Mouse (Mus musculus) megakaryocyte, embryonic 14.5 days (primary cell): ENCODE results near the gene Pkmyt1. TPM values are rescaled to one million over a fixed set of nuclear protein-coding genes. Genes with fewer than 3 reads are reported as not detected.

Experiments used
- H3K27me3 ChIP-seq: replicated peaks from 2 replicates; pipeline ENCODE3; 2012; ENCODE audit warnings: inconsistent platforms
- H3K36me3 ChIP-seq: replicated peaks from 2 replicates; pipeline ENCODE3; 2012; ENCODE audit warnings: low read length, inconsistent platforms, mixed read lengths
- H3K4me1 ChIP-seq: 2 replicates; pipeline ENCODE4 v1.6.1; 2012; ENCODE audit warnings: inconsistent platforms
- H3K4me3 ChIP-seq: replicated peaks from 2 replicates; pipeline ENCODE3; 2012; ENCODE audit warnings: moderate library complexity, mild to moderate bottlenecking, inconsistent platforms
- H3K9me3 ChIP-seq: 2 replicates; pipeline ENCODE4 v1.6.1; 2012; ENCODE audit warnings: inconsistent platforms
- FLI1 ChIP-seq: IDR thresholded peaks from 2 replicates; pipeline ENCODE4 v1.6.1; 2012; ENCODE audit warnings: low read length, inconsistent platforms, mixed read lengths
- GATA1 ChIP-seq: IDR thresholded peaks from 3 replicates; pipeline ENCODE4 v1.6.1; 2012; ENCODE audit warnings: mixed read lengths, low read length, inconsistent platforms, borderline replicate concordance
- polyA plus RNA-seq: library from polyadenylated mRNA; stranded (reverse); fragments of >175 nt; gene quantifications from 2 replicates; pipeline ENCODE4 v1.2.3, GENCODE M21; 2012; ENCODE audit warnings: low replicate concordance; ENCODE audit not compliant: insufficient read depth

Gene Pkmyt1
- polyA plus RNA-seq, result 43.9 and 71.2 TPM in 2 replicates

GRCm38 (mm10) chr17:23725999-23726757 is at the start of gene Pkmyt1:
Gene Pkmyt1 (plus strand): TSS chr17:23726336.
- H3K4me3 ChIP-seq, result peak within 1 kb of the TSS; percentile 94
- TF ChIP-seq FLI1 (no peak), GATA1 (no peak)
- no peaks in the 10 kb centered on the region for H3K9me3 ChIP-seq
- H3K36me3 ChIP-seq, result no peaks in the 10 kb centered on the region
- H3K4me1 ChIP-seq, result peaks cover 29% of the 10 kb centered on the region
- H3K27me3 ChIP-seq, result peaks cover 13% of the 10 kb centered on the region

- H3K4me1 ChIP-seq, result peaks cover 79% of the 10 kb centered on the region
- TF ChIP-seq FLI1, result no peak
- TF ChIP-seq GATA1, result no peak
These were observed 49.6 kb upstream of the Pkmyt1 start for GRCm38 (mm10) chr17:23676473-23677031.

GRCm38 (mm10) chr17:23677236-23677679 is 48.9 kb upstream of the Pkmyt1 start, which contains the start of gene Tnfrsf12a:
Gene Tnfrsf12a (minus strand): TSS chr17:23677468.
- H3K27me3 ChIP-seq, result peaks cover 44% of the 10 kb centered on the region

More at GRCm38 (mm10) chr17:23676473-23677031, 49.6 kb upstream of the Pkmyt1 start:
- 0 out of 2 replicates have a peak, but pooled peaks cover 3% of the 10 kb centered on the region for H3K9me3 ChIP-seq
- H3K4me3 ChIP-seq, result peak overlapping the region; percentile 93
- peaks cover 37% of the 10 kb centered on the region for H3K27me3 ChIP-seq
- H3K36me3 ChIP-seq, result no peaks in the 10 kb centered on the region

GRCm38 (mm10) chr17:23679127-23679835 is 46.9 kb upstream of the Pkmyt1 start, which contains the start of gene Cldn6:
Gene Cldn6 (plus strand): TSS chr17:23679249.
- Histone ChIP-seq H3K36me3 (no peaks in the 10 kb centered on the region), H3K4me1 (peaks cover 63% of the 10 kb centered on the region), H3K9me3 (0 out of 2 replicates have a peak, but pooled peaks cover 3% of the 10 kb centered on the region), H3K27me3 (peaks cover 64% of the 10 kb centered on the region), H3K4me3 (no peak within 1 kb of the TSS)
- TF ChIP-seq GATA1 (no peak), FLI1 (no peak)

More at GRCm38 (mm10) chr17:23677236-23677679, 48.9 kb upstream of the Pkmyt1 start, which contains the start of gene Tnfrsf12a:
- H3K4me3 ChIP-seq, result peak within 1 kb of the TSS; percentile 93
- peaks cover 72% of the 10 kb centered on the region for H3K4me1 ChIP-seq
- H3K36me3 ChIP-seq, result no peaks in the 10 kb centered on the region
- no peak for TF ChIP-seq FLI1
- no peak for TF ChIP-seq GATA1
- H3K9me3 ChIP-seq, result 0 out of 2 replicates have a peak, but pooled peaks cover 3% of the 10 kb centered on the region

- TF ChIP-seq FLI1 (no peak), GATA1 (no peak)
- Histone ChIP-seq H3K27me3 (peaks cover 70% of the 10 kb centered on the region), H3K36me3 (no peaks in the 10 kb centered on the region), H3K4me3 (no peak overlapping the region), H3K9me3 (0 out of 2 replicates have a peak, but pooled peaks cover 3% of the 10 kb centered on the region), H3K4me1 (peaks cover 53% of the 10 kb centered on the region)
These were observed 45.8 kb upstream of the Pkmyt1 start for GRCm38 (mm10) chr17:23680336-23680735.

GRCm38 (mm10) chr17:23681086-23681485 is 45.0 kb upstream of the Pkmyt1 start:
- peaks cover 71% of the 10 kb centered on the region for H3K27me3 ChIP-seq
- no peaks in the 10 kb centered on the region for H3K36me3 ChIP-seq
- TF ChIP-seq FLI1, result no peak
- TF ChIP-seq GATA1, result no peak
- H3K4me3 ChIP-seq, result no peak overlapping the region
- 0 out of 2 replicates have a peak, but pooled peaks cover 3% of the 10 kb centered on the region for H3K9me3 ChIP-seq
- H3K4me1 ChIP-seq, result peaks cover 45% of the 10 kb centered on the region

GRCm38 (mm10) chr17:23682092-23682491 is 44.0 kb upstream of the Pkmyt1 start:
- Histone ChIP-seq H3K4me1 (peaks cover 35% of the 10 kb centered on the region), H3K36me3 (no peaks in the 10 kb centered on the region), H3K27me3 (peaks cover 65% of the 10 kb centered on the region), H3K9me3 (0 out of 2 replicates have a peak, but pooled peaks cover 3% of the 10 kb centered on the region), H3K4me3 (no peak overlapping the region)
- TF ChIP-seq GATA1 (no peak), FLI1 (no peak)

- Histone ChIP-seq H3K27me3 (peaks cover 65% of the 10 kb centered on the region), H3K9me3 (0 out of 2 replicates have a peak, but pooled peaks cover 3% of the 10 kb centered on the region), H3K4me1 (peaks cover 31% of the 10 kb centered on the region), H3K36me3 (no peaks in the 10 kb centered on the region), H3K4me3 (no peak overlapping the region)
- no peak for TF ChIP-seq FLI1
- TF ChIP-seq GATA1, result no peak
These were observed 43.6 kb upstream of the Pkmyt1 start for GRCm38 (mm10) chr17:23682530-23682929.

- peak overlapping the region; percentile 30 for H3K4me3 ChIP-seq
- peaks cover 27% of the 10 kb centered on the region for H3K4me1 ChIP-seq
- 0 out of 2 replicates have a peak, but pooled peaks cover 3% of the 10 kb centered on the region for H3K9me3 ChIP-seq
- no peaks in the 10 kb centered on the region for H3K36me3 ChIP-seq
- TF ChIP-seq GATA1 (no peak), FLI1 (no peak)
- peaks cover 65% of the 10 kb centered on the region for H3K27me3 ChIP-seq
These were observed 42.9 kb upstream of the Pkmyt1 start for GRCm38 (mm10) chr17:23683226-23683625.
